Mouse (Mus musculus): ENCODE measurements around the gene Ccdc85a. TPM values are rescaled to one million over a fixed set of nuclear protein-coding genes. Genes with fewer than 3 reads are reported as not detected.
A peak's percentile ranks its signal among the peaks of the same experiment; 100 is the strongest.
"Not testable (repeated sequence)": the region's sequence is repeated elsewhere in the genome, so short reads cannot be mapped to it uniquely, and the experiment has no call there.

The Ccdc85a gene
- total and polyA plus RNA-seq, 3 experiments: 1.9 to 3.5 (median 3.0) TPM

GRCm38 (mm10) chr11:28422451-28423231 is 161.5 kb downstream of the Ccdc85a start:
- peak; percentile 6 for DNase-seq

DNA sequence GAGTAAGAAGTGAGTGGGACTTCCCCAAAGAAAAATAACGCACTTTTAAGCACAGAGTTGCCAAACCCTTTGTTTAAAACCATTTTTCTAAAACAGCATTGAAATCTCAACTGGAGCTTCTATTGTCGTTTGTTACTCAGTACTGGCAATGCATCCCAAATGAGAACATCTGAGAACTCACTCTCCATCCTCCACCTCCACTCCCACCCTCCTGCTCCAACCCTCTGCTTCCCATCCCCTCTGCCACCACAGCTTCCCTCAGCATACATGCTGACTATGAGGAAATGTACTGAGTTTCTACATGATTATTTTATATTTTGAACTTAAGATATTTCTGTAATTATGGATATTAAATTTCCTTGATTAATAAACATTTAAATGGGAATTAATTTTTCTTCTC is 168.3 kb downstream of the Ccdc85a start:
- DNase-seq: no peak

- DNase-seq: not testable (repeated sequence)
Observed at GRCm38 (mm10) chr11:28409880-28410279, 174.2 kb downstream of the Ccdc85a start.

DNA sequence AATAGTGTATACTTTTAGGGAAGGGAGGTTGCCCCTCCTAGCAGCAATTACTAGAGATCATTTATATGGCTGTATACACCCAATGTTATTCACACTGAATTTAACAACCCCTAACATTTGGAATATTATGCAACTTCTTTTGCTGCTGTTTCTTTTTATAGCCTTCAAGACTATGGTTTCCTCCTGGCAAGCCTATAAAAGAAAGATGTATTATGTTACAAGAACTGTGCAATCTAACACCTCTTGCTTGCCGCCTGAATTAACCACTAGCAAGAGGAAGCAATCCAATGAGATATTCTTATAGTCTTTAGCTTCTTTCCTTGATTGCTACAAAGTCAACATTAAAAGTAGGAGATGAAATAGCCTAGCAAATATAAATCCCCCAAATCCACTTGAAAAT is 187.0 kb downstream of the Ccdc85a start:
- DNase-seq: no peak

DNA sequence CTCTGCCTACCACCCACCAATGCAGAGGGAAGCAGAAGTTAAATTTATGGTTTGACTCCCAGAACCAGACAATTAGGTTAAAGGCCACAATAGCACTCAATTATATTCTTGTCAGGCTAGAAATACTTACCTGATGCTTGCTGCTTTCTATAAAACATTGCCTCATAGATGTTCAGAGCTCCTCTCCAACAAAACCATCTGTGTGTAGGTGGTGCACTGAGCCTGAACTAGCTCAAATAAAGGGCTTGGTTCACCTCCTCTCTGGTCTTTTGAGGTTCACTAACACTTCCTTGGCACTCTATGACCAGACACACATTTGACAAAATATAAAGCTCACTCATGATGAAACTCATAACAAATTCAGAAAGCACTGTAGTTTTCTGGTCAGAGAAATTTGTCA is 208.2 kb downstream of the Ccdc85a start:
- no peak for DNase-seq

- no peak for DNase-seq
Observed at GRCm38 (mm10) chr11:28374636-28375035, 209.5 kb downstream of the Ccdc85a start.

- not testable (repeated sequence) for DNase-seq
Observed at GRCm38 (mm10) chr11:28371381-28371780, 212.7 kb downstream of the Ccdc85a start.

DNA sequence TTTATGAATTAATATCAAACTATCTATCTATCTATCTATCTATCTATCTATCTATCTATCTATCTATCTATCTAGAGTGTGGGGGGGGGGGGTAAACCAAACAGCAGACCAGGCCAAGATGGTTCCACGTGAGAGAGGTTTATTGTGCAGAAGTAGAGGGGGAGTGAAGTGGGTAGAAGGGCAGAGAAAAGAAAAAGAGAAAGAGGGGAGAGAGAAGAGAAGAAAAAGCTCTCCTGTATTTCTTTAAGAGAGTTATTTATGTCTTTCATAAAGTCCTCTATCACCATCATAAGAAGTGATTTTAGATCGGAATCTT is 218.2 kb downstream of the Ccdc85a start:
- no peak for DNase-seq

GRCm38 (mm10) chr11:28365209-28365928 is 218.8 kb downstream of the Ccdc85a start:
- DNase-seq: peak; percentile 86

DNA sequence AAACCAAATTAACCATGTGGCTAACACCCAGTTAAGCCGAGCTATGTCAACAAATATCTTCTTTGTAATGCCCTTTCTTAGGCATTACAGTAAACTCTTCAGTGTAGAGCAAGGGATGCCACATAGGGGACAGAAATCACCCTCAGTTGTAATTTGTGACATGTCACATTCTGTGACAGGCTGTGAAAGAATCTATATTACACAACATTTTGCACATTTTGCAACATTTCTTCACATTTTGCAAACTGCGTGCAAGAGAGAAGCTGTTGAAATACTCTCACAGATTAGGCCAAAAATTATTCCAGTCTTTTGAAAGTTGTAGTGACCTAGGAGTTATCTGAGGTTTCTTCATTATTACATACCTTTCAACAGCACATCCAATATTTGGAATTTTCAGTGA is 240.7 kb downstream of the Ccdc85a start:
- DNase-seq: peak; percentile 12

DNA sequence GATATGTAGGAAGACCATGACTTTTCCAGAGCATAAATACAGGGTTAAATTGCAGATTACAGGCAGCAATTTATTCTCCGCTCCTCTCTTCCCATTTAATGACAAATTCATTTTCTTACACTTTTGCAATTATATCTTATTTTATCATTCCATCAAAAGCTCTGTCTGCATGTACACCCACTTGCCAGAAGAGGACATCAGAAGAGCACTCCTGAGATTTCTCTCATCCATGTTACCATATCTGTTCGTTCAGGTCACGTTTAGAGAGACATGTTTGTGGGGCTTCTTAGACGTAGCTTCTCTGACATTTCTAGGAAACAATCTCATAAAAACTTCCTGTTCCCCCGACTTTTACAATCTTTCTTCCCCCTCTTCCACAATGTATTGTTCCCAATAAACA is 242.2 kb downstream of the Ccdc85a start:
- no peak for DNase-seq

- not testable (repeated sequence) for DNase-seq
Observed at GRCm38 (mm10) chr11:28339224-28340150, 244.6 kb downstream of the Ccdc85a start, which contains the start of gene Gm6685. Gm6685 (minus strand) TSS chr11:28339867.

Other genes starting within 250 kb of the Ccdc85a start
- 1 to 10 TPM; 5.3 to 8.2 TPM for gene Gm6685, start 244.5 kb downstream of the Ccdc85a start, total RNA-seq (2021)
- gene Gm6685, start 244.5 kb downstream of the Ccdc85a start, polyA plus RNA-seq (2012; rRNA removed): 0.44 and 0.97 TPM in 2 replicates